ENCODE assay signal across 24 mouse cellular contexts in the genomic region with DNA sequence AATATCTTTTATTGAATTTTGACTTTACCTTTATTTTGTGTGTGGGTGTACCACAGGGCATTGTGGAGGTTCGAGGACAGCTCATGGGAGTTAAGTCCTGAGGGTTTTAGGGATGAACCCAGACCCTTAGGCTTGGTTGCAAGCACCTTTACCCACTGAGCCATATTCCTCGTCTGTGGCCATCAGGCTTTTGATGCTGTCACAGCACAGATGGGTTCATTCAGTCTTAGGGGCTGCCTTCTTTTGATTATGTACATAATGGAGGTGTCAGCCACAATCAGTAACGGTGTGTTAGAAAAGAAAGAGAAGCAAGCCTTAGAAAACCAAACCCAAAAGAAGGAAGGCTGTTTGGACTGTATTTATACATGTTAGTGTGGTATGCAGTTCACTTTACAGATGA.
"Had no signal": no experiment of that assay in that cellular context is flagged by ENCODE, and none has a peak within 500 bp of the region (broad histone marks: within the 10 kb centered on the region; RNA-seq: fewer than 3 reads in every experiment).

No protein-coding gene starts in this region.

- H3K9ac ChIP-seq: limb, embryonic 13.5 days; liver, embryonic 12.5 days; liver, embryonic 15.5 days; lung, embryonic 15.5 days; neural tube, embryonic 12.5 days; neural tube, embryonic 15.5 days had no signal

- H3K4me2 ChIP-seq: liver, embryonic 12.5 days; liver, embryonic 15.5 days; lung, embryonic 15.5 days; neural tube, embryonic 12.5 days; neural tube, embryonic 15.5 days had no signal

- H3K4me3 ChIP-seq: layer of hippocampus, adult 2 months; limb, embryonic 10.5 days; limb, embryonic 13.5 days; liver, embryonic 12.5 days; liver, embryonic 15.5 days; lung, embryonic 15.5 days; neural tube, embryonic 12.5 days; neural tube, embryonic 15.5 days had no signal

- DNase-seq: kidney, adult 18-20 months; kidney, adult 9 months; kidney, postnatal 14 days; kidney, postnatal 4 days; layer of hippocampus, adult 9-11 months; liver; lung, adult 18-20 months; lung, postnatal 10 days; lung, postnatal 36 days; right cerebral cortex, postnatal 4 days; thymus, adult 2 months; thymus, postnatal 14 days; thymus, postnatal 4 days had no signal

- H3K27me3 ChIP-seq: limb, embryonic 13.5 days; liver, embryonic 12.5 days; liver, embryonic 15.5 days; lung, embryonic 15.5 days; megakaryocyte, embryonic 14.5 days; neural tube, embryonic 12.5 days; neural tube, embryonic 15.5 days had no signal

- ATAC-seq: intestine, embryonic 16.5 days; liver, embryonic 12.5 days had no signal

- H3K27ac ChIP-seq: layer of hippocampus, adult 2 months; limb, embryonic 13.5 days; liver, embryonic 12.5 days; liver, embryonic 15.5 days; lung, embryonic 15.5 days; neural tube, embryonic 12.5 days; neural tube, embryonic 15.5 days; stomach, postnatal 0 days had no signal

- H3K36me3 ChIP-seq: limb, embryonic 10.5 days; limb, embryonic 13.5 days; liver, embryonic 12.5 days; liver, embryonic 15.5 days; lung, embryonic 15.5 days; neural tube, embryonic 12.5 days; neural tube, embryonic 15.5 days had no signal

- H3K9me3 ChIP-seq: limb, embryonic 10.5 days; limb, embryonic 13.5 days; liver, embryonic 12.5 days; liver, embryonic 15.5 days; lung, embryonic 15.5 days; megakaryocyte, embryonic 14.5 days; neural tube, embryonic 12.5 days; neural tube, embryonic 15.5 days had no signal
